Mouse (Mus musculus) intestine, embryonic 16.5 days (tissue): ENCODE results near the gene Sebox. TPM values are rescaled to one million over a fixed set of nuclear protein-coding genes. Genes with fewer than 3 reads are reported as not detected.
"Not testable (repeated sequence)": the region's sequence is repeated elsewhere in the genome, so short reads cannot be mapped to it uniquely, and the experiment has no call there.

ENCODE experiments used
- ATAC-seq: fragments of 200-750 bp; cut with Nextera tagmentation; 2 replicates; pipeline ENCODE4 v1.8.0; 2017; ENCODE audit warnings: moderate TSS enrichment, moderate library complexity
- H3K27ac ChIP-seq: fragments of 300-500 bp; sonication (generic); 2 replicates; pipeline ENCODE4 v1.5.1; 2014; ENCODE audit warnings: mild to moderate bottlenecking, low read length
- H3K27me3 ChIP-seq: fragments of 300-500 bp; sonication (generic); replicated peaks from 2 replicates; pipeline ENCODE4 v1.6.1; 2014; ENCODE audit warnings: low read length, control low read depth, mixed read lengths; ENCODE audit not compliant: control insufficient read depth, insufficient read depth
- H3K36me3 ChIP-seq: fragments of 300-500 bp; sonication (generic); 2 replicates; pipeline ENCODE4 v1.6.1; 2014; ENCODE audit warnings: low read length, control low read depth; ENCODE audit not compliant: control insufficient read depth, insufficient read depth
- H3K4me1 ChIP-seq: fragments of 300-500 bp; sonication (generic); 2 replicates; pipeline ENCODE4 v1.6.1; 2014; ENCODE audit warnings: low read length, control low read depth, mixed read lengths; ENCODE audit not compliant: control insufficient read depth, insufficient read depth
- H3K4me2 ChIP-seq: fragments of 300-500 bp; sonication (generic); 2 replicates; pipeline ENCODE4 v1.6.1; 2014; ENCODE audit warnings: low read depth, low read length, control low read depth
- H3K4me3 ChIP-seq: fragments of 300-500 bp; sonication (generic); 2 replicates; pipeline ENCODE4 v1.5.1; 2014; ENCODE audit warnings: mild to moderate bottlenecking, low read length
- H3K9ac ChIP-seq: fragments of 300-500 bp; sonication (generic); 2 replicates; pipeline ENCODE4 v1.6.1; 2014; ENCODE audit warnings: low read depth, low read length
- H3K9me3 ChIP-seq: fragments of 300-500 bp; sonication (generic); 2 replicates; pipeline ENCODE4 v1.6.1; 2016; ENCODE audit warnings: low read length, control low read depth; ENCODE audit not compliant: control insufficient read depth
- WGBS: fragments of 180-500 bp; shearing (Covaris S2); extraction: QIAGEN DNeasy Blood & Tissue Kit; methylation state at CpG from one replicate; pipeline ENCODE4 v1.1.7; 2014; 5-methylcytosine and 5-hydroxymethylcytosine counted together
- polyA plus RNA-seq: library from polyadenylated mRNA; unstranded; fragments of >200 nt; fragmentation: Nextera tagmentation; extraction: Ambion mirVana; gene quantifications from 2 replicates; pipeline ENCODE4 v1.2.1, GENCODE M21; 2015

Gene Sebox
- polyA plus RNA-seq, 1 experiment from 2014 or later: not detected

GRCm38 (mm10) chr11:78528714-78529113 is 25.5 kb downstream of the Sebox start:
- Histone ChIP-seq H3K27ac (no peak overlapping the region), H3K4me2 (no peak overlapping the region), H3K36me3 (peaks cover 29% of the 10 kb centered on the region), H3K9ac (no peak overlapping the region), H3K4me1 (no peaks in the 10 kb centered on the region), H3K4me3 (no peak overlapping the region), H3K27me3 (no peaks in the 10 kb centered on the region), H3K9me3 (no peaks in the 10 kb centered on the region)
- ATAC-seq: no peak
- 90% methylated on average over 9 of the region's 9 CpGs for WGBS

GRCm38 (mm10) chr11:78530001-78530400 is 26.8 kb downstream of the Sebox start:
- Histone ChIP-seq H3K9me3 (no peaks in the 10 kb centered on the region), H3K9ac (no peak overlapping the region), H3K4me2 (no peak overlapping the region), H3K36me3 (peaks cover 20% of the 10 kb centered on the region), H3K4me1 (peaks cover 7% of the 10 kb centered on the region), H3K27ac (no peak overlapping the region), H3K27me3 (no peaks in the 10 kb centered on the region), H3K4me3 (no peak overlapping the region)
- WGBS: 93% methylated on average over 12 of the region's 12 CpGs
- no peak for ATAC-seq

- Histone ChIP-seq H3K4me1 (peaks cover 9% of the 10 kb centered on the region), H3K36me3 (peaks cover 14% of the 10 kb centered on the region; the same call in 1 of the 2 replicates)
- 60% methylated on average over 6 of the region's 6 CpGs for WGBS
Observed at GRCm38 (mm10) chr11:78531046-78531445, 27.8 kb downstream of the Sebox start.

GRCm38 (mm10) chr11:78531515-78531914 is 28.3 kb downstream of the Sebox start:
- WGBS: 89% methylated on average over 10 of the region's 10 CpGs
- not testable (repeated sequence) for H3K9me3 ChIP-seq, H3K4me1 ChIP-seq, H3K27ac ChIP-seq, H3K9ac ChIP-seq, ATAC-seq, H3K4me2 ChIP-seq, H3K4me3 ChIP-seq, H3K27me3 ChIP-seq
- H3K36me3 ChIP-seq: peaks cover 14% of the 10 kb centered on the region; the same call in 1 of the 2 replicates

More at GRCm38 (mm10) chr11:78531046-78531445, 27.8 kb downstream of the Sebox start:
- no peak for ATAC-seq
- H3K9me3 ChIP-seq: no peaks in the 10 kb centered on the region
- 0 out of 2 replicates have a peak overlapping the region, but pooled peaks have one; percentile 24 for H3K9ac ChIP-seq
- no peak overlapping the region for H3K4me2 ChIP-seq
- H3K27me3 ChIP-seq: no peaks in the 10 kb centered on the region
- no peak overlapping the region for H3K4me3 ChIP-seq
- H3K27ac ChIP-seq: peak overlapping the region; percentile 73

- Histone ChIP-seq H3K4me2 (peak overlapping the region; percentile 75), H3K9ac (peak overlapping the region; percentile 87; the same call in 1 of the 2 replicates), H3K4me3 (peak overlapping the region; percentile 84), H3K9me3 (no peaks in the 10 kb centered on the region), H3K36me3 (0 out of 2 replicates have a peak, but pooled peaks cover 2% of the 10 kb centered on the region), H3K4me1 (peaks cover 23% of the 10 kb centered on the region), H3K27me3 (no peaks in the 10 kb centered on the region), H3K27ac (peak overlapping the region; percentile 97)
- ATAC-seq: no peak
- WGBS: 87% methylated on average over 4 of the region's 4 CpGs
Observed at GRCm38 (mm10) chr11:78534516-78534915, 31.3 kb downstream of the Sebox start.

DNA sequence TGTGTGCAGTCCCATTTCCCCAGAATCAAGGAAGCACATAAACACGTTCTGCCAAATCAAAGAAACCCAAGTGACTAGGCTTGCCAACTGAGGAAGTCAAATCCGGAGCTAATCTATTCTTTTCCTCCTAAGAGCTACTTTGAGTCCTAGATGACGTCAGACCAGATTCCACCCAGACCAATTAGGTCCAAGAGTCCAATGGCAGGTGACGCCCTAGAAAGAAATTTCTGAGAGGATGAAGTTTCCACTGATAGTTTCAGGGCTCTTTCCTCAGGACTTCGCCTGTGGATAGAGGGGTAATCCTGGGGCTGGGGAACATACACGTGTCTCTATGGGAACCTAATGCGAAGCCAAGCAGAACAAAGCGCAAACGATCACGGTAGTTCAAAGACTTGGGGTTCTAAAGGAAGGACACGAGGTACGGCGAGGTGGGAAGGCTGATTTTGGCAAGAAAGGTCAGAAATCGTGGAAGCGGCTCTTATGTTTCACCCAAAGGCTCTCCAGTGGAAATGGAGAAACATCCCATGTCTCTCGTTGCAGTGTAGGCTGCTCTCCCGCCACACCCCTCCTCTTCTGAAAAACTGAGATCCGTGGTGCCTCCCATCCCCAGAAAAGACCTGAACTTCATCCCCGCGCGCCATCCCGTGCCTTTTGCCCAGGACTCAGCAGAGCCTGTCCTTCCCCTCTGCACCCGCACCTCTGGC is 32.3 kb downstream of the Sebox start:
- no peaks in the 10 kb centered on the region; the same call in 1 of the 2 replicates for H3K36me3 ChIP-seq
- no peaks in the 10 kb centered on the region for H3K9me3 ChIP-seq
- peak overlapping the region; percentile 87 for H3K9ac ChIP-seq
- H3K27ac ChIP-seq: peak overlapping the region; percentile 97
- peak overlapping the region; percentile 84 for H3K4me3 ChIP-seq
- peak overlapping the region; percentile 75 for H3K4me2 ChIP-seq
- H3K4me1 ChIP-seq: peaks cover 23% of the 10 kb centered on the region
- ATAC-seq: peak; percentile 65
- WGBS: under 1% methylated on average over 23 of the region's 23 CpGs
- H3K27me3 ChIP-seq: no peaks in the 10 kb centered on the region

DNA sequence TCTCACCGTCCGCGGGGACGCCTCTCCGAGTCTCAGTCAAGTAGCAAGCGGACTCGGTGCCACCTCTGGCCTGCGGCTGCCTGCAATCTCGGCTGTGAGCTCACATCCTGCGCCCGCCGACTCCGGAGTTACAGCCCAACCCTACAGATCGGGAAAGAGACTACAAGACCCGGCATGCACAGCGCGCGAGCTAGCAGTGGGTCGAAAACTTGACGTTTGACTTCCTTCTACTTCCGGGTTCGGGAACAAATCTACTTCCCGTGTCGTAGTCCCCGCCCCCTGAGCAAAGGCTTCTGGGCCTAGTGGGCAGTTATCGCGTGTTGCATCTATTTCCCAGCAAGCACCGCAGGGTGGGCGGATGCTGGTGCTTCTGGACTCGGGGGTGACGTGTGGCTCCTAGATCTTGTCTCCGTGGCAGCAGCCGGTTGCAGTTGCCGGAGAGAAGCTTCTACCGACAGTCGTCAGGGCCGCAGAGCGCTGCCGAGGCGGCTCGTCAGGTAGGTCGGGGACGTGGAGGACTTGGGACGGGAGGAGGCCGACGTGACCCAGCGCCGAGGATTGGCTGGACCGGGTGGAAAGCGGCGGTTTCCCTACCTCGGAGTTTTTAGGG is 32.9 kb downstream of the Sebox start, which contains the start of the genes Tnfaip1 and Ift20:
Gene Tnfaip1 (minus strand): TSS at position 253 of the 610 bp plus-strand sequence.
Gene Ift20 (plus strand): TSS at position 282 of the 610 bp plus-strand sequence.
- H3K4me3 ChIP-seq: peak within 1 kb of the TSS; percentile 84
- H3K4me1 ChIP-seq: peaks cover 23% of the 10 kb centered on the region
- no peaks in the 10 kb centered on the region for H3K9me3 ChIP-seq
- H3K27me3 ChIP-seq: no peaks in the 10 kb centered on the region
- peak within 1 kb of the TSS; percentile 76 for H3K4me2 ChIP-seq
- peak; percentile 97 for ATAC-seq
- H3K36me3 ChIP-seq: no peaks in the 10 kb centered on the region; the same call in 1 of the 2 replicates
- peak within 1 kb of the TSS; percentile 97 for H3K27ac ChIP-seq
- under 1% methylated on average over 52 of the region's 52 CpGs for WGBS
- peak within 1 kb of the TSS; percentile 87 for H3K9ac ChIP-seq

DNA sequence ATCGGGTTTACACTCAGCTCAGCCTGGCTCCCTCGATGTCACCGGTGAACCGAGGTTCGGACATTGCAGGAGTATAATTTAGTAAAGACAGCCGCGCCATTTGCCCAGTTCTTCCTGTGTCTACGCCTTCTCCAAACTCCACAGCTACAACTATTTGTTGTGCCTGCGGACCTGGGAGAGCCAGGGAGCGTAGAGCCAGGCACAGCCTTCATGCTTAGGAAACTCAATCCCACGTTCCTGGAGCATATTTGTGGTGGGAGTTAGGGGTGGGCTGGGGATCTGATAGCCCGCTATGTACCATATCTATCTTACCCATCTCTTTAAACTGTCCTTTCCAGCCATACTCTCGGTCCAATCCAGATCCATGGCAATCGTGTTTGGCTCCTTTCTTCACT is 33.4 kb downstream of the Sebox start:
- peak overlapping the region; percentile 84 for H3K4me3 ChIP-seq
- H3K9me3 ChIP-seq: no peaks in the 10 kb centered on the region
- peak overlapping the region; percentile 76 for H3K4me2 ChIP-seq
- under 1% methylated on average over 14 of the region's 14 CpGs for WGBS
- no peaks in the 10 kb centered on the region for H3K27me3 ChIP-seq
- ATAC-seq: peak; percentile 12
- peak overlapping the region; percentile 85 for H3K9ac ChIP-seq
- H3K4me1 ChIP-seq: peaks cover 23% of the 10 kb centered on the region
- H3K36me3 ChIP-seq: no peaks in the 10 kb centered on the region; the same call in 1 of the 2 replicates
- peak overlapping the region; percentile 91 for H3K27ac ChIP-seq

DNA sequence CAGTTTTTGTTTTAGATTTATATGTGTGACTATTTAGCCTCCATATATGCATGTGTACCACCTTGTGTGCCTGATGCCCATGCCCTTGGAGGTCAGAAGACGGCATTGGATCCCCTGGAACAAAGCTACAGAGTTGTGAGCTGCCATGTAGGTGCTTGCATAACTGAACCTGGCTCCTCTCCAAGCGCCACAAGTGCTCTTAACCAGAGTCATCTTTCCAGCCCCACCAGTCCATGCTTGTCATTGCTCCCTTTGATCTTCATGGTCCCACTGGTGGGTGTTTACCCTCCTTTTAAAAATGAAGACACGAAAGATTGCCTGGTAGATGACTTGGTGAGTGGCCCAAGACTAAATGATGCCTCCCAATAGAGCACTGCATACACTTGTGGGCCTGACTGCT is 37.1 kb downstream of the Sebox start:
- 87% methylated on average over 3 of the region's 3 CpGs for WGBS
- Histone ChIP-seq H3K9ac (no peak overlapping the region), H3K4me2 (no peak overlapping the region), H3K4me3 (no peak overlapping the region), H3K36me3 (no peaks in the 10 kb centered on the region; the same call in 1 of the 2 replicates), H3K9me3 (no peaks in the 10 kb centered on the region), H3K27me3 (no peaks in the 10 kb centered on the region), H3K27ac (no peak overlapping the region), H3K4me1 (peaks cover 15% of the 10 kb centered on the region)
- ATAC-seq: no peak
